Mouse (Mus musculus) T-helper 17 cell (primary cell): ENCODE measurements around the gene Pccb.

ENCODE experiments used
- in situ Hi-C, 2 experiments: fragments of 300-600 bp; cut with MboI, MseI; formaldehyde crosslinking; loops; 1 replicate in 1 of 2; 2 replicates in 1 of 2; pipeline ENCODE4 v1.15.1; 2025; ENCODE audit warnings: high pct_unique_total_duplicates in 2 of 2

Pccb gene

GRCm38 (mm10) chr9:101034448-101035098, at the start of gene Pccb:
Pccb (minus strand) TSS chr9:101034898.
- in situ Hi-C loops: no loop called here

DNA sequence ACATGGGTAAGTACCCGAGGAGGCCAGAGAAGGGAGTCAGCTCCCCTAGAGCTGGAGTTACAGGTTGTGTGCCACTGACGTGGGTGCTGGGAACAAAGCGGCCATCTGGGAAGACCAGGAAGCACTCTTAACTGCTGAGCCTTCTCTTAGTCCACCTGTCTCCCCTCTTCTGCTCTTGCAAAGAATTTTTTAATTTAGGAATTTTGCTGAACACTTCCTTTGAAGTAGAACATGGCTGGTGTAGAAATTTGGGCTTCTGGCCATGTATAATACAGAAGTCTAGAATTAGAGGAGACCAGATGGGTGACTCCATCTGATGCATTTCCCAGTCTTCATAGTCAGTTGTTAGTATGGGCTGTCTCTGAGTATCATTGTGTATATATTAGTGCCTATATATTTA, 49.0 kb upstream of the Pccb start:
- in situ Hi-C loops: no loop called here

- in situ Hi-C loops: no loop called here
Observed at GRCm38 (mm10) chr9:101080046-101080685, 45.5 kb upstream of the Pccb start.

DNA sequence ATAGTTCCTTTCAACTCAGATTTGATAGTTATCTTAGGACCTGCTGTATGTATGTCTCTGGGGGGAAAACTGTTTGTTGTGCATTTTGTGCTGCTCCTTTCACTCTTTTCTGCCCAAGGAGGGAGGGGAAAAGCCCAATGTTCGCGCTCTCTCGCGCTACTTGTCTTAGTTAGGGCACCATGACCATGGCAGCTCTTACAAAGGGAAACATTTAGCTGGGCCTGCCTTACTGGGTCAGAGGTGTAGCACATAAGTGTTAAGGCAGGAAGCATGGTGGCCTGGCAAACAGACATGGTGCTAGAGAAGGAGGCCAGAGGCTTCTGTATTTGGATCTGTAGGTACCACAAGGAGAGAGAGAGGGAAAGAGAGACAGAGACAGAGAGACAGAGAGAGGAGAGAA, 43.9 kb upstream of the Pccb start:
- in situ Hi-C loops: loop anchor here in 1 of 2 experiments (5.0 kb wide), 1 partner anchor 436 kb away; no protein-coding TSS in a partner anchor

DNA sequence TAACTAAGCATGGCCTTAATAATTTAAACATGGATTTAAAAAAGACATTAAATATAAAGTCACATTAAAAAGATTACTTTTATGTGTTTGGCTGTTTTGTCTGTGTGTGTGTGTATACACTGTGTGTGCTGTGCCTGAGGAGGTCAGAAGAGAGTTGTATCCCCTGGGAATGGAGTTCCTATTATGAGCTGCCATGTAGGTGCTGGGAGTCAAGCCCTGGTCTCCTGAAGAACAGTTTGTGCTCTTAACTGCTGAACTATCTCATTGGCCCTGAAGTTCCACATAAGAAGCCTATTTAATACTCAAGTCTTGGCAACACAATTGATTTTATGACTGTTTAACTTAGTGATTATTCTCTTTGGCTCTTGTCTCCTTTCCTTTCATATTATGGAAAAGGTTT, 42.8 kb upstream of the Pccb start:
- in situ Hi-C loops: loop anchor here in 1 of 2 experiments (5.0 kb wide), 1 partner anchor 435 kb away; no protein-coding TSS in a partner anchor

DNA sequence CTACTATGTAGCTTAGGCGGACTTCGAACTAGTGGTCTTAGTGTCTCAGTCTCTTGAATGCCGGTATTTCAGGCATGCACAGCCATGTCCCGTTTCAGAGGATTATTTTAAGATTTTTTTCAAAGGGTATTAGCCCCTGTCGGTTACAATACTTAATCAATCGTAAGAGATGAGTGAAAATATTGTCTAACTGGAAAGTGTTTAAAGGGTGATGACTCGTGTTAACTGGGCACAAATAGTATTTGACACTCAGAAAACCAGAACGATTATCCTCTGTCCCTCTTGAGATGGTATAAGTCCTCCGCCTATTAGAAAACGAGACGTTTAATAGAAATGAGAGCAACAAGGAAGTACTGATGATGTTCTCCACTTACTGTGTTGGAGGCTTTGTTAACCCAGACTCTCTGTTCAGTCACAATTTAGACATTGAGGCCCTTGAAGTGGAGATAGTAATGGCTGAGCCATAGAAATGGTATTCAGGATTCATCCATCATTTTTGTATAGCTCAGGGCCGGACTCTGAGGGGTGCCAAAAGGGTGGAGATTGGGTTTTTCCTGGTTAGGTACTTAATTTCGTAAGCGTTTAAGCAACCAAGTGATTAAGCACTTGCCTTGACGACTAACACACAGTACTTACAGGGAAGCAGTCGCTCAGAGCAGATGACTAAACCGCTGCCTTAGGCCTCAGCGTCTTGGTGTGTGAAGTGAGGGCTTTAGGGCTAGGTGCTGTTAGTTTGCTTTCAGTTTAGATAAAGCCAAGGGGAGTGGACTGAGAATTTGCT, 41.6 kb upstream of the Pccb start:
- in situ Hi-C loops: loop anchor here in 1 of 2 experiments (5.0 kb wide), 1 partner anchor 434 kb away; no protein-coding TSS in a partner anchor

GRCm38 (mm10) chr9:101075694-101076093, 41.0 kb upstream of the Pccb start:
- in situ Hi-C loops: loop anchor here in 1 of 2 experiments (5.0 kb wide), 1 partner anchor 433 kb away; no protein-coding TSS in a partner anchor

GRCm38 (mm10) chr9:101075091-101075581, 40.4 kb upstream of the Pccb start:
- in situ Hi-C loops: loop anchor here in 1 of 2 experiments (5.0 kb wide), 1 partner anchor 433 kb away; no protein-coding TSS in a partner anchor

GRCm38 (mm10) chr9:101074332-101075021, 39.8 kb upstream of the Pccb start:
- in situ Hi-C loops: loop anchor here in 1 of 2 experiments (5.0 kb wide), 1 partner anchor 432 kb away; no protein-coding TSS in a partner anchor

- in situ Hi-C loops: no loop called here
Observed at GRCm38 (mm10) chr9:101073987-101074331, 39.3 kb upstream of the Pccb start, which contains the start of gene Msl2. Msl2 (plus strand) TSS chr9:101074101.

DNA sequence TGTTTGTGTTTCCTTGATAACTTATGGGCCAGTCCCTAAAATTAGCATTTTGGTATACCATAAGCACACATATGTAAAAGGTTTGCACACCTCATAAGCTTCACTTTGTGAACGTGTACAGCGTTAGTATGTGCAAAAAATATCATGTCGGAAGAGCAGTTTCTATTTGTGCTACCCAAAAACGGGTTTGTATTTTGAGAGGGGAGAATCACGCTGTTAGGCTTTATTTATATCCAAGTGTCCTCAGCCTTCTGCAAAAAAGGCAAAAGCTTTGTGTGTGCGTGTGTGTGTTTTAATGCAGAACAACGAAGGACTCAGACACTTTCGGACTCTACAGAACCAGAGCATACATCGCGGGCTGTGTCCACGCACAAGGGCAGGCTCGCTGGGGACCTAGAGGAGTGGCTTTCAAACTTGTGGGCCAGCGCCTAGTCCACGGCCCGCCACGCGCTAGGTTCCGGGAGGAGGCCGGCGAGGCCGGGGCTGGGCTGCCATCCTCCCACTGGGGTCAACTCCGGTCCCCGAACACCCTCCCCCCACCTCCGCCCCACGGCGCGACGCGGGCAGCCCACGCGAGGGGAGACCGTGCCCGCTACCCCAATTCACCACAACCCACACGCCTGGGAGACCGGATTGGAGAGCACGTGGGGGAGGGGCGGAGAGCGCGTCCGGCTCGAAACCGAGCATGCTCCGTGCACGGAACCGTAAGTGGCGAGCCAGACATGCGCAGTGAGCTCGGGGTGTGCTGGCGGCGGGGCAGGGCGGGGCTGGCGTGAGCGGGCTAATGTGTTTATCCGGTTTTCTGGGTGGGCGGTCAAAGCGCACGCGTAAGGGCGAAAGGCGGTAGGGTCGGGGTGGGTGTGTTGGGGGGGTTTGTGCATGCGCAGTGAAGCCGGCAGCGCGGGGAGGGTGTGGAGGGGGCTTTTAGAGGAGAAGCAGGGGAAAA, 38.6 kb upstream of the Pccb start:
- in situ Hi-C loops: no loop called here

DNA sequence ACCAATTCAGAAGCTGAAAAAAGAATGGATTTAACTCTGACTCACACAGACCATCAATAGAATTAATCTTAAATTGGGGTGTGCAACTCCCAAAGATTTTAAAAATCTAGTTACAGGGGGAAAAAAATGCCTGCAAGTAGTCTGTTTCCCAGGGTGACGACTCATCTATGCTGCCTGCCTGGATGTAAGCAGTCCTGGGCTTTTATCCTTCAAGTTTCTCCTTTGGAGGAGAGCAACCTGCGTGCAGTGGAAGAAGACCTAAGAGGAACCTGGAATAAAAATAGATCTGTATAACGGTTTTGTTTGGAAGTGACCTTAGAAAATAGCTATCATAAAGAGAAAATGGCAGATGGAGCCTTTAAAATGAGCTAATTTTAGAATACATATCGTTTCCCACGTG, 37.8 kb upstream of the Pccb start:
- in situ Hi-C loops: no loop called here

GRCm38 (mm10) chr9:101069781-101070180, 35.1 kb upstream of the Pccb start:
- in situ Hi-C loops: no loop called here

GRCm38 (mm10) chr9:101065076-101065602, 30.4 kb upstream of the Pccb start:
- in situ Hi-C loops: no loop called here

DNA sequence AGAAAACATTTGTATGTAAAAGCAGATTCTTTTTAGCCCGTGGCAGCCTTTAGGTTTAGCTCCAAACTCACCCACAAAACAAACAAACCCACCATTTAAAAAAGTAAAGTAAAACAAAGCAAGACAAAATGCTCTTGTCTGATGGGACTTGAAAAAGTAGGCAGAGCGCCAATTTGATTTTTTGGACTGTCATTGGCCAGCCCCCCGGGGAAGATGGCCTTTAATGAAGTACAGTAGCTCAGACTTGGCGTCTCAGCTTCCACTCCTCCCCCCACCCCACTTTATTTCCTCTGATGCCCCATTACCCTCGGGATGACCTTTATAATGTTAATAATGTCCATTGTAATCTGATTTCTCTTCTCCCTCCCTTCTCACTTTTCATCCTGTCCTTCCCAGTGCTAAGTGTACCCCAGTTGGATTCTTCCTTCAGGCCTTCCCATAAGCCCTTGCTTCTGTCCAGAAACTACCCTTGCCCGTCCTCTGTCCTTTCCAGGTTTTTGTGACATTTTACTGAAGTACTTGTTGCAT, 27.6 kb upstream of the Pccb start:
- in situ Hi-C loops: no loop called here

- in situ Hi-C loops: no loop called here
Observed at GRCm38 (mm10) chr9:101061035-101061434, 26.3 kb upstream of the Pccb start.

GRCm38 (mm10) chr9:101057156-101057555, 22.5 kb upstream of the Pccb start:
- in situ Hi-C loops: no loop called here

DNA sequence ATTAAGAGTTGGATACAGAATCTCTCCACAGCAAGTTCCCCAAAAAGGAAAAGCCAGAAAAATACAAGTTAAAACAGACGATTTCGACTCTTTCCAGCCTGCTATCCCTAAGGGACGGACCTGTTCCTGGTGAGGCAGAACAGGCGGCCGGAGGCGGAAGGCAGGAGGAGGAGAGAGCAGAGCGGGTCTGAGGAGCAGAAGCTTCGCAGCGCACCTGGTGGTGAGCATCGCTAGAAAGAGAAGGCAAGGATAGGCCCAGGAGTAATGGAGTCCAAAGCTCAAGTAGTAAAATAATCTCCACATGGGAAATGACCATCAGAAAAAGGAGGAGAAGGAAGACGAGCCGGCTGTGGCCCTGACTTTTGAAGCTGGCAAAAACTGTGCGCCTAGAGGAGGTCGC, 18.6 kb upstream of the Pccb start:
- in situ Hi-C loops: no loop called here

- in situ Hi-C loops: no loop called here
Observed at GRCm38 (mm10) chr9:101052691-101053090, 18.0 kb upstream of the Pccb start.

DNA sequence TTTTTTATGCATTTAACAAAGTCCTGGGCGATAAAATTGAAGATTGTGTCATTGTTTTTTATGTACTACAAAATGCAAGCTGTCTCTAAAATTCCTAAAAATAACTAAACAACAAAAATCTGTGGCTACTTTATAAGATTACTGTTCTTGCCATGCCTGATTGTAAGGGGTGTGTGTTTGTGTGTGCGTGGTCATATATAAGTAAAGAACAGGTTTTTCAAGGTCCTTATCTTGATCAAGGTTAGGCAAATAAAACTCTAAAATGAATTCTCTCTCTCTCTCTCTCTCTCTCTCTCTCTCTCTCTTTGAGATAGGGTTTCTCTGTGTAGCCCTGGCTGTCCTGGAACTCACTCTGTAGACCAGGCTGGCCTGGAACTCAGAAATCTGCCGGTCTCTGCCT, 17.3 kb upstream of the Pccb start:
- in situ Hi-C loops: no loop called here
